In the genomic region with DNA sequence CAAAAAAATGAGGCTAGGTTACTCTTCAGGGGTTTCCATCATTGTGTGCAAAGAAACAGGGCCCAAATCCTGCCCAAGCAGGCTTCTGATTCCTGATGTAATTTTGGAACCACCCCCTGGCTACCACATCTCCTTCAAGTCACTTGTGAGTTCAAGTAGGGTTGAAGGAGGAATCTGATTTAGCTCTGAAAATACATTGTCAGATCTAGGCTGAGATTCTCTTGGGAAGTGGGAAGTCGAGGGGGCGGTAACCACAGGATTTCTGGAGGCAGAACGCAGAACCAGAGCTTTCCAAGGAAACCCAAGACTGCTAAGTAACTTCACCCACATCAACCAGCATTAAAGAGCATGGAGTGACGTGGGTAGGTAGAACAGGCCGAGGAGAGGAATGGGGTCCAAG, we compare ENCODE assay signal across 29 mouse cellular contexts.
A peak's percentile ranks its signal among the peaks of the same experiment; 100 is the strongest.
DNase-seq lines count a peak whose midpoint lies in the region; ATAC-seq lines count a peak whose summit lies in the region.
"Had no signal": no experiment of that assay in that cellular context is flagged by ENCODE, and none has a peak within 500 bp of the region (broad histone marks: within the 10 kb centered on the region; RNA-seq: fewer than 3 reads in every experiment).

No protein-coding gene starts in this region.

- H3K27ac ChIP-seq in liver, embryonic 11.5 days (ENCODE audit: low read depth, low read length), result no peak overlapping the region
- H3K27ac ChIP-seq in embryonic facial prominence, embryonic 10.5 days (replicated peaks), result no peak overlapping the region
- H3K27ac ChIP-seq: embryonic facial prominence, embryonic 12.5 days; hindbrain, embryonic 10.5 days; hindbrain, embryonic 15.5 days; limb, embryonic 10.5 days; limb, embryonic 15.5 days; liver, embryonic 14.5 days; stomach, postnatal 0 days had no signal

- WGBS in liver, embryonic 11.5 days, result 80% methylated on average over 5 of the region's 5 CpGs
- WGBS in embryonic facial prominence, embryonic 10.5 days, result 87% methylated on average over 5 of the region's 5 CpGs

- no peaks in the 10 kb centered on the region for H3K4me1 ChIP-seq in liver, embryonic 11.5 days (replicated peaks; ENCODE audit: control insufficient read depth, insufficient read depth, low read length)
- H3K4me1 ChIP-seq in embryonic facial prominence, embryonic 10.5 days, result no peaks in the 10 kb centered on the region
- H3K4me1 ChIP-seq: embryonic facial prominence, embryonic 12.5 days; hindbrain, embryonic 10.5 days; hindbrain, embryonic 15.5 days; limb, embryonic 10.5 days; limb, embryonic 15.5 days had no signal

- H3K4me3 ChIP-seq in liver, embryonic 11.5 days (ENCODE audit: low read depth, low read length), result no peak overlapping the region
- H3K4me3 ChIP-seq in embryonic facial prominence, embryonic 10.5 days, result no peak overlapping the region
- H3K4me3 ChIP-seq: embryonic facial prominence, embryonic 12.5 days; hindbrain, embryonic 10.5 days; hindbrain, embryonic 15.5 days; limb, embryonic 10.5 days; limb, embryonic 15.5 days had no signal

- intact Hi-C loops in left cerebral cortex, postnatal 4 days (cut with DNase I), result no loop called here

- no peaks in the 10 kb centered on the region for H3K9me3 ChIP-seq in liver, embryonic 11.5 days (ENCODE audit: control insufficient read depth, low read length)
- H3K9me3 ChIP-seq in embryonic facial prominence, embryonic 10.5 days, result no peaks in the 10 kb centered on the region
- H3K9me3 ChIP-seq: embryonic facial prominence, embryonic 12.5 days; hindbrain, embryonic 10.5 days; hindbrain, embryonic 15.5 days; limb, embryonic 10.5 days; limb, embryonic 15.5 days had no signal

- DNase-seq in left cerebral cortex, adult 11 months (ENCODE audit: low spot score), result peak; percentile 52
- DNase-seq in left cerebral cortex, postnatal 4 days, result no peak
- DNase-seq in left cerebral cortex, adult 18-20 months (ENCODE audit: low spot score in 2 of 2), result peak; percentile 38 to 66
- DNase-seq in right cerebral cortex, adult 2 months (ENCODE audit: low spot score in 2 of 2), result peak; percentile 66
- DNase-seq in telencephalon, adult 2 months (ENCODE audit: low read depth, low spot score), result peak; percentile 89
- DNase-seq in liver, embryonic 11.5 days (ENCODE audit: low spot score), result no peak
- DNase-seq in embryonic facial prominence, embryonic 10.5 days (ENCODE audit: low spot score), result no peak
- no peak for DNase-seq in kidney, adult 11 months
- DNase-seq: adrenal gland, postnatal 14 days; cerebellum, adult 18-20 months; cerebellum, postnatal 25 days; gastrocnemius, postnatal 10 days; heart, postnatal 14 days; kidney, adult 18-20 months; kidney, postnatal 4 days; lung, adult 2 months; lung, postnatal 10 days; thymus, postnatal 4 days had no signal

- H3K36me3 ChIP-seq in liver, embryonic 11.5 days (ENCODE audit: control insufficient read depth, insufficient read depth, low read length), result no peaks in the 10 kb centered on the region
- H3K36me3 ChIP-seq in embryonic facial prominence, embryonic 10.5 days (replicated peaks), result no peaks in the 10 kb centered on the region
- H3K36me3 ChIP-seq: embryonic facial prominence, embryonic 12.5 days; G1E; hindbrain, embryonic 10.5 days; limb, embryonic 10.5 days; limb, embryonic 15.5 days had no signal

- no peak overlapping the region for H3K9ac ChIP-seq in liver, embryonic 11.5 days (ENCODE audit: low read depth, low read length)
- H3K9ac ChIP-seq: embryonic facial prominence, embryonic 12.5 days; hindbrain, embryonic 15.5 days; limb, embryonic 15.5 days; liver, embryonic 14.5 days had no signal

- no peak for ATAC-seq in liver, embryonic 11.5 days (replicated peaks; ENCODE audit: low FRiP score)
- ATAC-seq: forebrain, embryonic 14.5 days; inflammation-experienced regulatory T-cells, adult 6 months; midbrain, embryonic 16.5 days had no signal

- H3K4me2 ChIP-seq in liver, embryonic 11.5 days, result no peak overlapping the region
- H3K4me2 ChIP-seq: embryonic facial prominence, embryonic 12.5 days; hindbrain, embryonic 15.5 days; limb, embryonic 15.5 days had no signal

- no peaks in the 10 kb centered on the region for H3K27me3 ChIP-seq in liver, embryonic 11.5 days (replicated peaks; ENCODE audit: control insufficient read depth, insufficient read depth, low read length)
- no peaks in the 10 kb centered on the region for H3K27me3 ChIP-seq in embryonic facial prominence, embryonic 10.5 days (replicated peaks; ENCODE audit: low read depth, poor library complexity, severe bottlenecking)
- H3K27me3 ChIP-seq: embryonic facial prominence, embryonic 12.5 days; hindbrain, embryonic 15.5 days; limb, embryonic 15.5 days had no signal

Comparison
In these comparisons a context has a peak if more than half of its experiments do, and no peak if none do; other contexts are left out.
1. DNase-seq: peak in left cerebral cortex, adult 11 months (single experiment), left cerebral cortex, adult 18-20 months (2 of 2), right cerebral cortex, adult 2 months (2 of 2) and telencephalon, adult 2 months (single experiment); none in left cerebral cortex, postnatal 4 days (single experiment), liver, embryonic 11.5 days (single experiment), embryonic facial prominence, embryonic 10.5 days (single experiment) and kidney, adult 11 months (single experiment).